Mouse (Mus musculus) fibroblast of lung, adult 2 months (primary cell): ENCODE data around the gene Tnip2.

Experiments used
- DNase-seq: peaks from one replicate; pipeline ENCODE4 v3.0.0-alpha.2; 2011; ENCODE audit warnings: low read depth

The Tnip2 gene

DNA sequence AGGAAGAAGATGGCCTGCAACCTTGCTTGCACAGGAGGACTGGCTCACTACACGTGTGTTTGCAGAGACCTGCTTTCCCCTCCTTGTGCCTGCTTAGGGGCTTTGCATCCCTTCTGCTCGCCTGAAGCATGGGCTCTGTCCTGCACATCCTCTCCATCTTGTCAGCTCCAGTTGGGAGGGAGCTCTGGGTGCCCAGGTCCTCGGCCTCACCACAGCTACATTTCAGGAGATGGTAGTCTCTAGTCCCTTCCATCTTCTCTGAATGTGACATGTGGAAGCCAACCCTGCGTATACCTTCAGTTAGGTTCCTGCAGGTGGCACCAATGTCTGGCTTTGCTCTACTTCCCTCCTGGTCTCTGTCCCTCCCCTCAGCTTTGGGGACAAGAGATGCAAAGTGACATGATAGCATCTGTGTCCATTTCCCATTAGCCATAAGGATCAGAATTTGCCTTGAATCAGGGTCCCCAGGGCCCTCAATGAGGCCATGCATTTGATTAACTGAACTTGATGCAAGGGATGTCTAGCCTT lies 10.2 kb upstream of the Tnip2 start:
- no peak for DNase-seq

- DNase-seq: no peak
These were observed 7.5 kb upstream of the Tnip2 start for GRCm38 (mm10) chr5:34521337-34521736.

DNA sequence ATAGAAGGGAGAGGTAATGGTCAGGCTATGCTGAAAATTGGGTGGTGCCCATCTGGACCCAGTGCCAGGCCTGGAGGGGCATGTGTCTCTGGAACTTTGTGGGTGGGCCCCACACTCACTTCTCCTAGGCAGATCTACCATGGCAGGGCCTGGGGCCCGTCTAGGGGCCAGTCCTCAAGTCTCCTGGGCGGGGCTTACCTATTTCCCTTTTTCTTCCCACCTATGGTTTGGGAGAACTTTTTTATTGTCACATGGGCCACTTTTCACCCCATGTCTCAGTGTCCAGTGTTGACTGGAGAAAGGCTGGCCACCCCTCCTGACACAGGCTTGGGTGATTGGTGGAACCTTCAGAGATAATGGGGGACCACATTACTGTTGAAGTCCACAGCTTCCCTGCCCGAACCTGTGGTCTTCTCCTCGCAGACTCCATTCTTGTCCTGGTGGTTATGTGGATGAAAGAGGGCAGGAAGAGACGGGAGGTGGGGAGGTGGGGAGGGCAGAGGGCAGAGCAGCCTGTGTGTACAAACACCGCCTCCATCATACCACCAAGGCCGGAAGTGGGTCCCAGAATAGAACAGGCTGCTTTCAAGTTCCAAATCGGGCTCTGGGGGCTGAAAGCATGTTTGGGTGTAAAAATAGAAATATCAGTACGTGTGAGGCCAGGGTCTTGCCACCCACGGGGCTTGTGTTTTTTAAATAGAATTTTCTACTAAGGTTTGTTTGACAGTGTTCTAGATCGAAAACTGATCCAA lies 6.8 kb upstream of the Tnip2 start:
- DNase-seq: no peak

DNA sequence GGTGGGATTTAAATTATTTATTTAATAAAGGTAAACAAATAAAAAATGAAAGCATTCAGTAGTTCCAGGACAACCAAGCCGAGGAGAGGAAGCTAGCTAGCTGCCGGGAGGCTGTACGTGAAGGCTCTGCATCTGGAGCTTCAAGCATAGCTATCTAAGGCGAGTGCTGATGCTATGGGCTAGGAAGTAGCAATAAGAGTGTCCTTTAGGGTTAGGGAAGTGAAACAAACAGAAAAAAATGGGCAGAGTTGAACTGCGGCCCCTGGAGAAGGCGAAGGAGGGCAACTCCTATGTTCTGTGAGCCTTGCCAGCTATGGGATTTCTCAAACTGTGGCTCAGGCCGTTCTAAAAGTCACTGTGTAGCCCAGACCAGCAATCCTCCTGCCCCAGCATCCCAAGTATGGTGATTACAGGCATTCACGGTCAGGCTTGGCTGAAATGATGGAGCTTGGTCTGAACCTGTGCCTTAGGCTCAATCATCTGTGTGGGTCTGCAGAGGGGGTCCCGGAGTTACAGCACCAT lies 5.7 kb upstream of the Tnip2 start:
- DNase-seq: no peak

- peak; percentile 49 for DNase-seq
These were observed 4.1 kb upstream of the Tnip2 start for GRCm38 (mm10) chr5:34517913-34518312.

DNA sequence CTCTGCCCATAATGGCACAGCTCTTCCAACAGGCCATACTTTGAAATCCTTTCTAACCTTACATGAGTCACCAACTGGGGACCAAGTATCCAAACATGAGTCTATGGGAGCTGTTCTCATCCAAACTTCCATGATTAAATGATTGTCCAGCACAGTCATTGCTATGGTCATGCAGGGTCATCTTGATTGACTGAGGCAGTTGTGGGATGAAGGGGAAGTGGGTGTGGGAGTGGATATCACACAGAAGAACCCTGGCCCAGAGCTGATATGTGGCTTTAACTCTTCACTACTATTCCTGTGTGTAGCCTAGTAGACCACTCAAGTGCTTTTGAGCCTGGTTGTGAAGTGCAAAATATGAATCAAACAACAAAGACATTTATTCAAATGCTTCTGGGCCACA lies 1.3 kb upstream of the Tnip2 start:
- no peak for DNase-seq

DNA sequence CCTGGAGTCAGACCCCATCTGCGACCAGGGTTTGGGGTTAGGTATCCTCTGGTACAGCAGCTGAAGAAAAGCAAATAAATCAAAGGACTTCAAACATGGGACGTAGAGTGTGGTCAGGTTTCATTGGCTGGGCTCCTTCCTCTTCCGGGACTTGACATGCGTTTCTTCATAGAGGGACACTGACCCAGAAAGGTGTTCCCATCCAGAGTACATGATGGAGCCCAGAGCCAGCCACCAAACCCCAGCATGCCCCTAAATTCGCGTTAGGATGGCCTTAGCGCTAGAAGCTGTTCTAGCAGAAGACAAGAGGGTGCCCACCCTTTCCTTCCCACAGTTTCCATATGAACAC lies 401 bp upstream of the Tnip2 start:
- DNase-seq: no peak

- no peak for DNase-seq
These were observed 1.3 kb downstream of the Tnip2 start for GRCm38 (mm10) chr5:34512486-34512885.

- DNase-seq: no peak
These were observed 11.0 kb downstream of the Tnip2 start for GRCm38 (mm10) chr5:34502821-34503220.

- no peak for DNase-seq
These were observed 11.4 kb downstream of the Tnip2 start for GRCm38 (mm10) chr5:34502411-34502810.

- no peak for DNase-seq
These were observed 12.2 kb downstream of the Tnip2 start for GRCm38 (mm10) chr5:34501588-34501987.

GRCm38 (mm10) chr5:34500886-34501285 lies 12.9 kb downstream of the Tnip2 start:
- no peak for DNase-seq

- DNase-seq: no peak
These were observed 17.0 kb downstream of the Tnip2 start for GRCm38 (mm10) chr5:34496745-34497144.

DNA sequence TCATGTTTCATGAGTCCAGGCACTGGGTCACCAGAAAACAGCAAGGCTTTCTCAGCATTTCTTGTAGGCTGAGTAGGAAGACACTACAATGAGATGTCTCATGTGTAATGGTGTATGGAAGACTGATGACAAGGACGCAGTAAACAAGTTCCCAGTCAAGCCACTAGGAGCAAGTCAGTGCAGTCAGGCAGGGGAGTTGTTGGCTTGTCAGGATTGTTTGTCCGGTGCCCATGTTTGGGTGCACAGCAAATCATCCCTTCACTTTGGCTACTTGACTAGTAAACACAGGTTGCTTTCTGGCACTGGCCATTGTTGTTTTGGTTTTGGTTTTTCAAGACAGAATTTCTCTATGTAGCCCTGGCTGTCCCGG lies 24.4 kb downstream of the Tnip2 start:
- no peak for DNase-seq

- no peak for DNase-seq
These were observed 24.9 kb downstream of the Tnip2 start for GRCm38 (mm10) chr5:34488741-34489417.

GRCm38 (mm10) chr5:34487320-34488090 lies 26.3 kb downstream of the Tnip2 start:
- no peak for DNase-seq

DNA sequence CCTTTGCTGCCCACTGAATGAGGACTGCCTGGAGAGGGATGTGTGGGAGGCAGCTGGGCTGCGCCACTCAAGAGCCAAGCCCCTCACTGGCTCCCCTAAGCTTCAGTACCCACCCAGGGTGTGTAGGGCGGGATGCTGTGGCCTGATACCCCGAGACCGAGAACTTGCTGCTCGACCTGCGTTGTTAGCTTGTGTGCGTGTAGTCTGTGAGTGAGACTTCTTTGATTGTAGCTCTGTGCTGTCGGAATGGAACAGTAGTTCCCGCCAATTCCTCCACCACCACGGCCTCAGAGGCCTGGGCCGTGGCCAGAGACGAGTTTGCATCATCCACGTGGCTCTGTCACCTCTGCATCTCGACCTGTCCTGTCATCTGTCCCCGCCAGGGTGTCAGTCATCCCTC lies 28.1 kb downstream of the Tnip2 start:
- DNase-seq: no peak

- DNase-seq: no peak
These were observed 32.9 kb downstream of the Tnip2 start for GRCm38 (mm10) chr5:34480926-34481325.

DNA sequence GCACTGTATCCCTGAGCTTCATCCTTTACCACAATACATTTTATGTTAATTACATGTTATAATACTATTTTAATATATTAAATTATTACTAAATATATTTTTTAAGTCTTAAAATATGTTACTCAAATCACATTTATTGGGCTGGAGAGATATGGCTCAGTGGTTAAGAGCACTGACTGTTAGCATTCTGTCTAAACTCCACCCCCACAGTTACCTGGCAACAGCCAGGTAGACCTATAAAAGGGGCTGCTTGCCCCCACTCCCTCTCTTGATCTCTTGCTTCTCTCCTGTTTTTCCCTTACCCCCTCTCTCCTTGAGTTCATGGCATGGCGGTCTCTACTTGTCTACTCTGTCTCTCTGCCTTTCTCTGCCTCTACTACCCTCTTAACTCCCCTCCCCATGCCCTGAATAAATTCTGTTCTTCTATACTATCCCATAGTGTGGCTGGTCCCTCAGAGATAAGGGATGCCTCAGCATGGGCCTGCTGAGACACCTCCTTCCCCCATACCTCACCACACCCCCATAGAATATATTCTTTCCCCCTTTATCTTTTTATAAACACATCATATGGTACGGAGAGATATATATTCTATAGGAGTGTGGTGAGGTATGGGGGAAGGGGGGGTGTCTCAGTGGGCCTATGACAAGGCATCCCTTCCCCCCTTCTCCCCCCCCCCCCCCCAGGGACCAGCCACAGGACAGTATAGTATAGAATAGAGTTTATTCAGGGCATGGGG lies 45.6 kb downstream of the Tnip2 start:
- DNase-seq: no peak

- no peak for DNase-seq
These were observed 47.1 kb downstream of the Tnip2 start for GRCm38 (mm10) chr5:34466648-34467047.

- no peak for DNase-seq
These were observed 47.7 kb downstream of the Tnip2 start for GRCm38 (mm10) chr5:34466079-34466478.

DNA sequence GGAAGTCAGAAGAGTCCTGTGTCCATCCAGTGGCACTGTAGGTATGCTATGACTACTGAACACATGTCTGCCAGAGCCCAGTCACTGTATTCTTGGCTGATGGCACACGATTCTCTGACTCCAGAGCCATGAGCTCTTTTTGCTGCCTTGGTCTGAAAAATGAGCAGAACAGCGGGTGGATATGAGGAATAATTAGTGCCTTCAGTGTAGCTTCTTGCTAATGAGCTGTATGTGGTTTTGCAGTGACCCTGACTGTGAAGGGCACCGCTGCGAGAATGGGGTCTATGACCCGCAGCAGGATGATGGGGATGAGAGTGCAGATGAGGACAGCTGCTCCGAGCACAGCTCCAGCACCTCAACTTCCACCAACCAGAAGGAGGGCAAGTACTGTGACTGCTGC lies 52.0 kb downstream of the Tnip2 start:
- DNase-seq: no peak
